Mouse (Mus musculus) spleen, postnatal 10 days (tissue): ENCODE results near the gene Mmp24.
"Not testable (repeated sequence)": the region's sequence is repeated elsewhere in the genome, so short reads cannot be mapped to it uniquely, and the experiment has no call there.

Experiments used
- DNase-seq, 2 experiments: peaks; one replicate each; pipeline ENCODE4 v3.0.0; 2021 to 2022; ENCODE audit warnings: low spot score in 2 of 2

The Mmp24 gene

DNA sequence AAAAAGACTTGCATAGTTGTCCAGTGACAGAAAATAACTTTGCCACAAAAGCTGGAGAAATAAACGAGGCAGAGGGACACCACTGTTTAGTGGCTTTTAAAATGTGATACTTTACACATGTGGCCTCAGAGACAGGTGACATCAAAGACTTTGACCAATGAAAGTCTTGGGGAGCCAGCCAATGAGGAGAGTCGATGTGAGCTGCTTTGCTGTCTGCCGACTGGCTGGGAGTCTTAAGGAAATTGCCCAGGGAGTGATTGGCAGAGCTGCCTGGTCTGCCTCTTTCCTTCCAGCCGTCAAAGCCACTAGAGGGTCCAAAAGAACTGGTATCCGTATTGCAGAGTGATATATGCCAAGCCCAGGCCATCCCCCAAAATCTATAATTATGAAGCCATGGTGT lies 39.7 kb downstream of the Mmp24 start:
- no peak for DNase-seq

DNA sequence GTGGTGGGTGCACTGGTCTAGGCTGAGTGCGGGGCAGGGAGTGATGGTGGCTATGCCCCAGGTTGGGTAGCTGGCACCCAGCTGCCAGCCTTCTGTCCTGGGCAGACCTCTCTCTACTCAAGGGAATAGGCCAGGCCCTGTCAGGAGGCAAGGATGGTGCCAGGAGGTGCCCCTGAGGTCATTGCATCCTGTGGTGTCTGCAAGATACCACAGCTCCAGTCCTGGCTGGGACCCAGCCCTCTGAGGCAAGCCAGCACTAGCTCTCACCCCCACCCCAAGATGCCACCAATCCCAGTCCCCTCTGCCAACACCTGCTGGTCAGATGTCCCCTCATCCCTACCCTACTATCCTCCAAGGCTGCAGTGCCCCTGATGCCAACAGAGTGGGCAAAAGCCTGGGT lies 41.0 kb downstream of the Mmp24 start:
- no peak for DNase-seq

DNA sequence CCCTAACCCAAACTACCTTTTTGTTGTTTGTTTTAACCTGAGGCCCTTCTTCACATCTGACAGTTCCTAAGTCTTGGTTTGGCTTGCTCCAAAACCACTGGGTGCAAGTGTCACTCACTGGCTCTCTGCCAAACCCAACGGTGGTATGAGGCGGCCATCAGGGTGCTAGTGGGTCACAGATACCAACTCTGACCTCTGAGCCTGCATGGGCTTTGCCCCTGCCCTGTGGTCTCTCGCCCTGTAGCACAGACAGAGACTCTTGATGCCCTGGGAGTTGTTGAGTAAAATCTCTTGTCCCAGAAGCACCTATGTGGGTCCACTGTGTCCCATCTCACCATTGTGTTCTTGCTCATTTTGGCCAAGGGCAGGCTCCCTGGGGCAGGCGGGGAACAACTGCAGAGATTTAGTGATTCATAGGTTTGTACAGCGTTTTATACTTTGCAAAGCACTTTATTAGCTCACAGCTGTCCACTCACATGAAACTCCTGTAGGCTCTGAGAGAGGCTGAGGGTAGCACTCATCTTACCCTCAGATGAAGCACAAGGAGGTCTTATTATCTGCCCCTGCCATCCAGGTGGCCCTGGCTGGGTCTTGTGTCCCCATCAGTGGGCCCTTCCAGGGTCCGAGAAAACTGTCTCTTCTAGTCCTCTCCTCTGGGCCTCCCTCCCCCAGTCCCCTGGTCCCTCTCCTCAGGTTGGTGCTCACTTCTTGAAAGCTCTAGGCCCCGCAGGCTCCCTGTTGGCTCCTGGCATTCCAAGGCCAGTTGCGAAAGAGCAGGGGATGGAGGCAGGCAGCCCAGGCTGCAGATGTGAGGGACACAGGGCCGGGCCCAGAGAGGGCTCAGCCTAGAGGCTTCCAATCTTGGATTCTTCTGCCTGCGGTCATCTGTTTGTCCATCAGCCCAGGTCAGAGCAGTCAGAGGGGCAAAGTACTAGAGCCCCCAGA lies 42.4 kb downstream of the Mmp24 start:
- DNase-seq, result no peak

GRCm38 (mm10) chr2:155818596-155819391 lies 43.7 kb downstream of the Mmp24 start:
- DNase-seq, result peak; percentile 89 to 96

GRCm38 (mm10) chr2:155819392-155819448 lies 44.1 kb downstream of the Mmp24 start, which contains the start of gene BC029722:
Gene BC029722 (minus strand): TSS chr2:155819426.
- no peak for DNase-seq

- no peak for DNase-seq
Measured at GRCm38 (mm10) chr2:155819449-155820251, 44.5 kb downstream of the Mmp24 start.

- DNase-seq, result no peak
Measured at GRCm38 (mm10) chr2:155820779-155821178, 45.6 kb downstream of the Mmp24 start.

- no peak for DNase-seq
Measured at GRCm38 (mm10) chr2:155823722-155824121, 48.6 kb downstream of the Mmp24 start.

GRCm38 (mm10) chr2:155825904-155826629 lies 50.9 kb downstream of the Mmp24 start:
- DNase-seq, result peak; percentile 51 to 73

GRCm38 (mm10) chr2:155826630-155827424 lies 51.7 kb downstream of the Mmp24 start, which contains the start of gene Eif6:
Gene Eif6 (minus strand): TSS chr2:155826925.
- peak in 1 of 2 experiments; percentile 89 for DNase-seq

DNA sequence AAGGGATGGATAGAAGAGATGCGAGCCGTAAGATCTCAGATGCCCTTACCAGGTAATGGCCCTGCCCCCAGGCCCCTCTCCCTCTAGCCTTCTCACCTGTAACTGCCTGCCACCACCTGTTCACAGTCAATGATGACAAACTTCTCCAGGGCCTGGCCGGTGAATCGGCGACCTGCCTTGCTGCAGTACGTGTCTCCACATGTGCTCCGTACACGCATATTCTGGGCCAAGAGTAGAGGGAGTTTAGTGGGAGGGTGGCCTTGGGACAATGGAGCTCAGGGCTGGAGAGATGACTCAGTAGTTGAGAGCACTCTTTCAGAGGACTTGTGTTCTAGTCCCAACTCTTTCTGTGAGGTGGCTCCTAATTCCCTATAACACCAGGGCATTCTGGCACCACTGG lies 55.7 kb downstream of the Mmp24 start:
- no peak for DNase-seq

GRCm38 (mm10) chr2:155831302-155831701 lies 56.2 kb downstream of the Mmp24 start:
- no peak for DNase-seq

- DNase-seq, result not testable (repeated sequence)
Measured at GRCm38 (mm10) chr2:155832087-155832486, 56.9 kb downstream of the Mmp24 start.

DNA sequence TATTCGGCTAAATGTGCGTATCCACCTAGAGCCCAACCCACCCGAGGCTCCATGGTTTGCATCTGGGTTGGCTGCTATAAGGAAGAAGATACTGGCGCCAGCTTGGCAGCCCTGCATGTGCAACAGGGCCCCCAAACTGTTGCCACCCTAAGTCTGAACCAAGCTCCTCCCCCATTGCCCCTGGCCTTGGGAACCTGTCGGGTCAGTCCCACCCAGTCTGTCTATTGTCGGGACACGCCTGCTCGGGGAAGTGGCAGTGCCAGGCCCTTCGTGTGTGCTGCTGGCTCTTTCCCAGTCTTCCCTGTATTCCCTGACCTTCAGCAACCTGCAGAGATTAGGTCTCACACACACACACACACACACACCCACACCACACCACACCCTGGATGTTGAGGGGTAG lies 59.6 kb downstream of the Mmp24 start, which contains the start of gene Fam83c:
Fam83c (minus strand) TSS at position 123 of the 400 bp plus-strand sequence.
- no peak for DNase-seq

- DNase-seq, result no peak
Measured at GRCm38 (mm10) chr2:155837961-155838360, 62.8 kb downstream of the Mmp24 start.

GRCm38 (mm10) chr2:155838961-155839360 lies 63.8 kb downstream of the Mmp24 start:
- DNase-seq, result no peak

DNA sequence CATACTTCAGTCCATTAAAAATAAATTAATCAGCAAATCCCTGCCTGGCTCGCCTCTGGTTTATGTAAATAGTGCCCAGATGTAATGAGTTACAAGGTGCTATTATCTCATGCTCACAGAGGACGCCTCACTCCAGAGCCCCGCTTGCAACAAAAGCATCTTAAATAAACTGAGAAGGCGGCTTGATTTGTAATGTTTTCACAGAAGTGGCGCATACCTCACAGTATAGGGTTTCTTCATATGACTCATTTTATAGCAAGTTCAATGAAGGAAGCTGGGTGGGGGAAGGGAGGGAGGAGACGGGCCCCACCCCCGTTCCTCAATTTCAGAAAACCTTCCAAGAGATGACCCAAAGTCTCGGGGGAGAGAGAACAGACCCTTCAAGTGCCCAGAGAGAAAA lies 71.8 kb downstream of the Mmp24 start:
- no peak for DNase-seq

- DNase-seq, result peak; percentile 68 to 84
Measured at GRCm38 (mm10) chr2:155848291-155848690, 73.1 kb downstream of the Mmp24 start.

DNA sequence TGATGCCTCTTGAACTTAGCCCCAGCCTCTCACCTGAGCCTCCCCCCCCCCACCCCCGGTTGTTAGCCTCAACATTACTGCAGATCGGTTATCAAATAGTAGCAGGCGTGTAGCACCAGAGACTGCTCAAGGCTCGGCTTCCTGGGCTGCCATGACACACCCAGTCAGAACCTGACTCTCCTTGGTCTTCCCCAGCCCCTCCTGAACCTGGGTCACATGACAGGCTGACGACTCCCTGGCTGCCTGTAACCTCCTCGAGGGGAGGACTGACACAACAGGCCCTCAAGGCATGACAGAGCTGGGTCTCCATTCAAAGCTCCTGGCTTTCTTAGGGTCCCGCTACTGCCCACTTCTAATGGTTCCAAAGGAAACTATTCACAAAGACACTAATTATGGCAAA lies 74.3 kb downstream of the Mmp24 start:
- no peak for DNase-seq

GRCm38 (mm10) chr2:155850120-155850519 lies 75.0 kb downstream of the Mmp24 start:
- DNase-seq, result no peak

DNA sequence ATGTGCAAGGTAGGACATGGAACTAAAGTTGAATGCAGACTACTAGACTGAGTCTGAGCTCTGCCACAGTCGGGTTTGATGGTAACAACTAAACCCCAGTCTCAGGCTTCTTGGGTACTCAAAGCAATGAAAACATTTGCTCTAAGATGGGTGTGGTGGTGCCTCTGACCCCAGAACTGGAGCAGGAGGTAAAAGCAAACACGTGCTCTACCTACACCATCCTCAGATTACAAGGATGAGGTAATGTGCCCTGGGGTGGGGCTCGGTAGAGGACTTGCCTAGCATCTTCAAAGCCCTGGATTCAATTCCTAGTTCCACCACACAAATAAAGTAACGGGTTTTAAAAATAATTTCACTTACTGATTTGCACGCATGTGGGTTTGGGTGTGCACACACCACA lies 77.4 kb downstream of the Mmp24 start:
- no peak for DNase-seq
